Comparison of ENCODE assay signal across 10 mouse cellular contexts in genomic region chr17:4891576-4891975, GRCm38 (mm10).
"Had no signal": no experiment of that assay in that cellular context is flagged by ENCODE, and none has a peak within 500 bp of the region (broad histone marks: within the 10 kb centered on the region; RNA-seq: fewer than 3 reads in every experiment).

No protein-coding gene starts in this region.

- DNase-seq: kidney, adult 2 months; kidney, postnatal 14 days; layer of hippocampus, adult 9-11 months; liver; lung, adult 18-20 months; lung, postnatal 10 days; lung, postnatal 36 days; midbrain, embryonic 14.5 days; thymus, adult 18-20 months; thymus, postnatal 36 days had no signal
